ENCODE assay signal across 8 mouse cellular contexts in genomic region chr13:32902481-32903015, GRCm38 (mm10). TPM values are rescaled to one million over a fixed set of nuclear protein-coding genes. Genes with fewer than 3 reads are reported as not detected.
A peak's percentile ranks its signal among the peaks of the same experiment; 100 is the strongest.
DNase-seq lines count a peak whose midpoint lies in the region; ATAC-seq lines count a peak whose summit lies in the region.

No protein-coding gene starts in this region.

- 12% methylated on average over 4 of the region's 4 CpGs for WGBS in heart, embryonic 11.5 days (ENCODE audit: insufficient replicate concordance)
- WGBS in midbrain, embryonic 11.5 days, result 17% methylated on average over 4 of the region's 4 CpGs

- H3K4me3 ChIP-seq in heart, embryonic 11.5 days (ENCODE audit: low read depth, low read length), result no peak overlapping the region
- H3K4me3 ChIP-seq in midbrain, embryonic 11.5 days (ENCODE audit: low read depth, low read length), result no peak overlapping the region

- H3K27ac ChIP-seq in heart, embryonic 11.5 days (ENCODE audit: low read depth, low read length), result no peak overlapping the region
- H3K27ac ChIP-seq in midbrain, embryonic 11.5 days (ENCODE audit: low read depth, low read length), result no peak overlapping the region

- DNase-seq in heart, adult 18-20 months, result peak; percentile 64 to 78
- peak; percentile 71 for DNase-seq in gastrocnemius, postnatal 10 days
- peak; percentile 40 for DNase-seq in kidney, adult 11 months
- DNase-seq in left cerebral cortex, postnatal 25 days (ENCODE audit: low spot score in 2 of 2), result peak; percentile 75 to 76
- DNase-seq in midbrain, embryonic 11.5 days (ENCODE audit: low spot score, missing footprints), result peak; percentile 92
- peak; percentile 80 for DNase-seq in right cerebral cortex, postnatal 4 days

- H3K4me1 ChIP-seq in heart, embryonic 11.5 days (ENCODE audit: control insufficient read depth, insufficient read depth, low read length), result peaks cover 3% of the 10 kb centered on the region; the same call in 1 of the 2 replicates
- no peaks in the 10 kb centered on the region for H3K4me1 ChIP-seq in midbrain, embryonic 11.5 days (ENCODE audit: control insufficient read depth, insufficient read depth, low read length)

- intact Hi-C loops in left cerebral cortex, postnatal 25 days (cut with DNase I), result loop anchor here (2.0 to 5.0 kb wide), 3 partner anchors 172 to 920 kb away; no protein-coding TSS in a partner anchor

- no peaks in the 10 kb centered on the region for H3K36me3 ChIP-seq in heart, embryonic 11.5 days (ENCODE audit: control insufficient read depth, insufficient read depth, low read length)
- H3K36me3 ChIP-seq in midbrain, embryonic 11.5 days (ENCODE audit: control insufficient read depth, insufficient read depth, low read length), result no peaks in the 10 kb centered on the region

- H3K4me2 ChIP-seq in heart, embryonic 11.5 days, result no peak overlapping the region
- no peak overlapping the region for H3K4me2 ChIP-seq in midbrain, embryonic 11.5 days

- no peak; the same call in 1 of the 2 replicates for ATAC-seq in heart, embryonic 11.5 days (replicated peaks; ENCODE audit: insufficient number of reproducible peaks, low FRiP score, low TSS enrichment)
- peak; percentile 78 for ATAC-seq in common myeloid progenitor, adult 5-6 weeks (replicated peaks; ENCODE audit: low read depth, poor library complexity, severe bottlenecking)
- peak; percentile 69 for ATAC-seq in midbrain, embryonic 11.5 days (ENCODE audit: low FRiP score)

- no peak overlapping the region for H3K9ac ChIP-seq in heart, embryonic 11.5 days (ENCODE audit: low read depth, low read length)
- H3K9ac ChIP-seq in midbrain, embryonic 11.5 days (ENCODE audit: low read length), result no peak overlapping the region

- no peaks in the 10 kb centered on the region for H3K27me3 ChIP-seq in heart, embryonic 11.5 days (ENCODE audit: control insufficient read depth, insufficient read depth, low read length)
- H3K27me3 ChIP-seq in midbrain, embryonic 11.5 days (ENCODE audit: control insufficient read depth, insufficient read depth, low read length), result no peaks in the 10 kb centered on the region

- H3K9me3 ChIP-seq in heart, embryonic 11.5 days (replicated peaks; ENCODE audit: control insufficient read depth, low read length), result no peaks in the 10 kb centered on the region
- H3K9me3 ChIP-seq in midbrain, embryonic 11.5 days (ENCODE audit: control insufficient read depth, low read length), result no peaks in the 10 kb centered on the region

RNA-seq across cellular contexts. Expression of gene Serpinb1c, which starts 4.5 kb away (rescaled TPM):
- 1 to 10 TPM; 1.3 to 3.5 TPM for total RNA-seq in heart, adult 18-20 months (2021)
- 0.16 and 0.31 TPM in 2 replicates for polyA plus RNA-seq in heart, embryonic 11.5 days (2014; fragmentation: Nextera tagmentation; extraction: Ambion mirVana)
- not detected in 2 replicates for total RNA-seq in common myeloid progenitor, adult 5-6 weeks (2017)
- total RNA-seq in gastrocnemius, postnatal 10 days (2021), result 1 to 10 TPM; 1.2 TPM
- not detected for total RNA-seq in left cerebral cortex, postnatal 25 days (2021)
- not detected in 2 replicates for polyA plus RNA-seq in midbrain, embryonic 11.5 days (2014; fragmentation: Nextera tagmentation; extraction: Ambion mirVana)

RNA-seq across cellular contexts. Expression of gene Serpinb1a, which starts 51.6 kb away (rescaled TPM):
- total RNA-seq in heart, adult 18-20 months (2021), result 1 to 10 TPM; 2.9 to 4.7 TPM
- 3.5 and 5.8 TPM in 2 replicates for polyA plus RNA-seq in heart, embryonic 11.5 days (2014; fragmentation: Nextera tagmentation; extraction: Ambion mirVana)
- 219 and 222 TPM in 2 replicates for total RNA-seq in common myeloid progenitor, adult 5-6 weeks (2017)
- total RNA-seq in gastrocnemius, postnatal 10 days (2021), result 1 to 10 TPM; 7.0 to 9.0 TPM
- total RNA-seq in left cerebral cortex, postnatal 25 days (2021), result 1 to 10 TPM; 2.5 to 3.8 TPM
- polyA plus RNA-seq in midbrain, embryonic 11.5 days (2014; fragmentation: Nextera tagmentation; extraction: Ambion mirVana), result 2.0 and 2.9 TPM in 2 replicates

Comparison
In these comparisons a context has a peak if more than half of its experiments do, and no peak if none do; other contexts are left out.
1. DNase-seq: peak in every context shown above with its lines; median percentile 92 in midbrain, embryonic 11.5 days; 80 in right cerebral cortex, postnatal 4 days; 76 in left cerebral cortex, postnatal 25 days; 71 in heart, adult 18-20 months; 71 in gastrocnemius, postnatal 10 days; 40 in kidney, adult 11 months.
2. RNA of gene Serpinb1a, which starts 51.6 kb away (total RNA-seq): 219 to 222 TPM in common myeloid progenitor, adult 5-6 weeks; 7.0 to 9.0 TPM in gastrocnemius, postnatal 10 days, 2.9 to 4.7 TPM in heart, adult 18-20 months and 2.5 to 3.8 TPM in left cerebral cortex, postnatal 25 days; every median in the first group is over 10 times any median in the second.